Mouse (Mus musculus): Measurements from ENCODE around the gene Dennd4a.

GRCm38 (mm10) chr9:64938535-64938934 lies 127.4 kb downstream of the Dennd4a start:
- TF ChIP-seq CTCF (IDR thresholded peaks at IDR 0.05; ENCODE audit: control insufficient read depth, insufficient read depth, low read length) (no peak), POLR2A (IDR thresholded peaks at IDR 0.05; ENCODE audit: borderline replicate concordance, control insufficient read depth, low read depth, low read length) (no peak)

All from bone marrow, adult 2 months (tissue).